Mouse (Mus musculus) c-Kit-positive CD71-positive TER-119-positive erythroid progenitor cells, embryonic 14.5 days (primary cell): Measurements from ENCODE around the gene Medag.

Experiments used
- DNase-seq: peaks from one replicate; pipeline ENCODE4 v3.0.0-alpha.2; 2013; ENCODE audit warnings: low spot score

The Medag gene

GRCm38 (mm10) chr5:149411509-149412193 is at the start of gene Medag:
Gene Medag, plus strand, starts transcription at chr5:149411749.
- DNase-seq, result no peak

DNA sequence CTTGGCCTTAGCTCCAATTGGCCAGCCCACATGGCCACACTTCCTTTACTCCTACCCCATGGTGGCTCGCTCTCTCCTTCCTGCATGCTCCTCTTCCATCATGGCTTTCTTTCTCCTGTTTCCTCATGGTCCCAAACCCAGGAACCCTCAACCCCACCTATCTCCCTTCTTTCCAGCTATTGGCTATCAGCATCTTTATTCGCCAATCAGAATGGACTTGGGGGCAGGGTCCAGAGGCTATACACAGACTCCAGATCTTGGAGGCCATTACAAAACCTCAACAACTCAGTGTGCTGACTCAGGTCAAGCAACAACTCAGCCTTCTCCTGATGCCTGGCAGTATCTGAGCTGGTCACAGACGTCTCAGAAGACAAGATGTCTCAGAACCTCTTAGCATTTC is 48.9 kb upstream of the Medag start:
- no peak for DNase-seq

- DNase-seq, result no peak
Measured at GRCm38 (mm10) chr5:149363903-149364755, 47.4 kb upstream of the Medag start.

- DNase-seq, result no peak
Measured at GRCm38 (mm10) chr5:149367011-149367410, 44.5 kb upstream of the Medag start.

DNA sequence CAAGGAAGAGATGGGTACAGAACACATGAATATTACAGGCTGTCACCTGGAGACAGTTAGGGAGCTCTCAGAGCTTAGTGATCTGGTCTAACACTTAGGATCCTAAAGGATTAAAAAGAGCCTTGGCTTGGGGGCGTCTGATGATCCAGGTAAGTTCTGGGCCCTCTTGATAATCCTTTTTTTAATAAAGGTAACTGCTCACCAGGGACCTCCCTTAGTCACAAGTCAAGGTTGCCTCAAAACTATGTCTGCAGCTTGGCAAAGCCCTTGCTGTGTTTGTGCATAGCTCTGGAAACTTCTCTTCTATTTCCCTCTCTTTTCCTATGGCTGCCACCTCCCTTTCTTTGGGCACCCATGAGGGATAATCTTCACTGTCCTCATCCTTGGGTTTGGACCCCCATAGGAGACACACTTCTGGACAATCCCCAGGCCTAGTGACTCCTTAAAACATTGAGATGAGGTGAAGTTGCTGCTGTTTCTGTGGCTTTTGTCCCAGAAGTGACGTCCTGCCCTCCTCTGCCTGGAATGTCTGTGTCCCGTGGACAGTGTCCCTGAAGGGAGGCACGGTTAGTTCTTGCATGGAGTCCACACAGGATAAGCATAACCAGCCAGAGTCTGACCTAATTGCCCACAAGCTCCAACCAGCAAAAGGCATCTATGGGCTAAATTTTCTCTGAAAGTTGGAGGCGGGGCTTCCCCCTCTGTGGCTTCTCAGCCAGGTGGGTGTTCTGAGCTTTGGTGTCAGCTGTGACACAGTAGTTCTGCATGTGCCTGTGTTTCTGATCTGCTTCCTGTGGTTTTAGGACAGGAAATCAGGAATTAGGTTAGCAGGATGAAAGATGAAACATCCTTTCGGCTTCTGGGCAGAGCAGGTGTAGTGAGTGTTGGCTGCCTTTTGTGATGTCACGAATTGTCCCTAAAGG is 43.7 kb upstream of the Medag start:
- no peak for DNase-seq

DNA sequence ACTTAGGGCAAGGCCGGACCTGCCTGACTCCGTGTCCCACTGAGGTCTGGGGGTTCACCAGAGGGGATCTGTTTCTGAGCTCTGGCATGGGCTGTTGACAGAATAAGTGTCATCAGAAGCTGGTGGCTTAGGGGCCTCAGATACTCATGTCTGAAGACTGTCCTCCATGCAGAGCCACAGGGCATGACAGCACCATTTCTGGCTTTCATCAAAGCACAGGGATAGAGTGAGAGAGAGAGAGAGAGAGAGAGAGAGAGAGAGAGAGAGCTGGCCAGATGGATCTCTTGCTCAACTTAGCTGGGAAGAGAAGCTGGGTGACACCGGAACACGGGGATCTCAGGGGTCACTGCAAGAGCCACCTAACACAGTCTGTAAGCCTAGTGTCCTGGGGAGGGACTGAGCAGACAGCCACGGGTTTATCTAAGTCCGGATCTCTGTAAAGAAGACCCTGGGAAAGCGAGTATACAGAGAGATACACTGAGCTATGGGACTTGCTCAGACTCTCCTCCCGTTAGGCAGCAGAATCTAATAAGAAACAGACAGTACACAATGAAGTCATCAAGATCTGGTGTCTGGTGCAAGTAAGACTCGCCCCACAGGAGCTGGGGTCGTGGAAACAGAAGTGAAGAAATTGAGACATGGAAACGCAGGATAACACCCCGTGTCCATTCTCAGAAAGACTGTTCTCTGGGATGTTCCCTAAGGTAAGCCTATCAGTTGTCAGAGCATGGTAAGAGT is 42.8 kb upstream of the Medag start:
- DNase-seq, result no peak

GRCm38 (mm10) chr5:149369373-149370035 is 42.0 kb upstream of the Medag start:
- no peak for DNase-seq

DNA sequence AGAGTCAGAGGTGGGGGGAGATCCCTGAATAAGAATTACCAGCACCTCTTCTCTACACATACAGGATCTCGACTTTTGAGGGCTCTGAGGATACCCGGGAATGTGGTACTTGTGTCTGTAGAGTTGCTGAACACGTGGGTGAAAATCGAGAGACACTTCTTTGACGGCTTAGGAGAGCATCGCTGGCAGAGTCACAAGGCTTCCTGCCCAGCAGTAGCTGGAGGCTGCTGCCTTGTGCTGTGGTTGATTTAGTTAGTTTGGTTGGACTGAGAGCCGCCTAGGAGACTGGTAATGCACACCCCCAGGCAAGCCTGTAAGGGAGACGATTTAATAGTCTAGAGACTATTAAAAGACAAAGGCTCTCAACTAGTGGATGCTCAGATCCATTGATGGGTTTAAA is 39.5 kb upstream of the Medag start:
- DNase-seq, result no peak

- DNase-seq, result no peak
Measured at GRCm38 (mm10) chr5:149373224-149373623, 38.3 kb upstream of the Medag start.

GRCm38 (mm10) chr5:149374026-149374425 is 37.5 kb upstream of the Medag start:
- DNase-seq, result no peak

DNA sequence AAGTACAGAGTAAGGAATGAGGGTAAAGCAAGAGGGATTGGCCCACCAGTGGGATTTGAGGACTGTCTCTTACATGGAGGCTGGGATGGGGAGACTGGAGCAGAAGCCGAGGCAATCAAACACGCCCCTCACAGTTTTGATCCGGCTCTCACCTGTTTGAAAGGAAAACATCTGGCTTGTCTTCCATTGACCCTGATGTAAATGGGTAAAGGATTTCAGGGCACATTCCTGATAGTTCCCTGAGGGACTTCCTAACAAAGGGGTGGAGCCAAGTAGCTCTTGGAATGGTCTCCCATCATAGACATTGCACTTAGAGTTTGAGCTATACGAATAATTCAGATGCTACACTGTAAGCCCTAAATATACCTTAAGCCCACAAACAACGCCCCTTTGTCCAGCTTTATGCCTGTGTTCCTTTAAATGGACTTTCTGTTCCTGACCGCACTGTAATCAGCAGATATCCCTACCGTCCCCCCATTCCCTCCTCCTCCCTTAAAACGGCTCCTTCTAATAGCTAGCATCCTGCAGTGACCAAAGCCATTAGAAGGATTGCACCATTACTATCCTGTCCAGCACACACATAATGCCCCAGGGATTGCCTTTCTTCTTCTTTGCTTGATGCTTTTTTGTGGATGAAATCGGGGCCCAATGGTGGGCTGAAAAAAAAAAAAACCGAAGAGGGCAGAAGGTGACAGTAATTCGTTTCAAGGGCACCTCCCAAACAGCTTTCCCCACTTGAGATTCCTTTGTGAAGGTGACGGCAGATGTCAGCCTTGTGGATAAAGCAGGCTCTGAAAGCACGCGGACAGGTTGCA is 36.3 kb upstream of the Medag start:
- no peak for DNase-seq

DNA sequence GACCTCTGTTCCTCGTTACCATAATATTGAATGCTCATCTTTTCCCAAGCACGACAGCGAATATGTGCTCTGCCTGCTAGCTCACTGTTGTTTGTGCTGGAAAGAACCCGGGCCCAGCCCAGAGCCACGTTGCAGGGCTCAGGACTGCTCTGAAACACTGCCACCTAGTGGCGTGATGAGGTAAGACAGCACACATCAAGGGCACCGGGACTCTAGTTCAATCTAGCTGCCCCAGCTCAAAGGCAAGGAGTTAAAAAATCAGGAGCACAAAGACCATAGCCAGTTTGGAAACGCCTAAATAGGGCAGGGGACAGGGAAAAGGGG is 35.7 kb upstream of the Medag start:
- peak; percentile 70 for DNase-seq

GRCm38 (mm10) chr5:149376367-149376766 is 35.2 kb upstream of the Medag start:
- DNase-seq, result no peak

GRCm38 (mm10) chr5:149377253-149377652 is 34.3 kb upstream of the Medag start:
- DNase-seq, result no peak

GRCm38 (mm10) chr5:149378566-149378965 is 33.0 kb upstream of the Medag start:
- DNase-seq, result no peak

DNA sequence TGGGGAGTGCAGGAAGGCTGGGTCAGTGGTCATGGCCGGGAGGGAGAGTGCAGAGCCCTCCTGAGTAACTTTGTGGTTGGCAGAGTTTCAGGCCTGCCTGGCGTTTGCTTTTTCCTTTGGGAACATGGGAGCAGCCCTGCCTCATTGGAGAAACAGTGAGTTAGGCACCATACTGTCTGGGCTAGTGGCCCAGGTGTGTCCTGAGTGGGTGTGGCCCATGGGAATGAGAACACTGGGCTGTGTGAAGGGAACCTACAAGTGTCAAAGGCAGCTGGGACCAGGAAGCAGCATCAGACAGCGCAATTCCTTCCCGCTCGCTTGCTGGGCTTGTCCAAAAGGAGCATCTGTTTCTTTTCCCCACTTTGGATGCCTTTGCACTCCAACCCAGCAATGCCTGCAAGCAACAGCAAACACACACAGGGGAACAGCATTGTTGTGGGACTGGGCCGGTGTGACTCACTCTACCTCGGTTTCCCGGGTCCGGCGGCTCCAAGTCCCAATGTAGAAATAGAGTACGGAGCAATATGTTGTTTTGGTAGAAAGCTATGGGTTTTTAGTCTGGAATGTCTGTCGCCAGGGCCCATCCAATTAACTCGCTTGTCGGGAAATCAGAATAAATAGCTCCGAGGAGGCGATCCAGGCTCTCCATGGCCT is 32.3 kb upstream of the Medag start:
- DNase-seq, result no peak

DNA sequence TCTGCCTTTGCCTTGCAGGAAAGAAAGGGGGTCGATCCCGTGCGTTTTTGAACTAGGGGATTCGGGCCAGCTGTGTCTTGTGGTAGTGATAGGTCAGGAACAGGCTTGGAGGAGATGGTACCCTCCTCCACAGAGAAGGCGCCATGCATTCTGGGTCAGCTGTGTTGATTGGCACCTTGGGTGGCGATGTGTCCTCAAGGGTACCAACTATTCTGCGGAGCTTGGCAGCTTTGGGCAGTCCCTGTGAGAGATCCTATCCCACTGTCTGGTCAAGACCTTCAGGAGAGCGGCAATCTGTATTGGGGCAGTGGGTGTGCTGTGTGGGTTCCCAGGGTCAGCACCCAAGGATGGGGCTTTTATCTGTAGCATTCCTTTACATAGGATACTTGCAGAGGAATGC is 31.7 kb upstream of the Medag start:
- no peak for DNase-seq

DNA sequence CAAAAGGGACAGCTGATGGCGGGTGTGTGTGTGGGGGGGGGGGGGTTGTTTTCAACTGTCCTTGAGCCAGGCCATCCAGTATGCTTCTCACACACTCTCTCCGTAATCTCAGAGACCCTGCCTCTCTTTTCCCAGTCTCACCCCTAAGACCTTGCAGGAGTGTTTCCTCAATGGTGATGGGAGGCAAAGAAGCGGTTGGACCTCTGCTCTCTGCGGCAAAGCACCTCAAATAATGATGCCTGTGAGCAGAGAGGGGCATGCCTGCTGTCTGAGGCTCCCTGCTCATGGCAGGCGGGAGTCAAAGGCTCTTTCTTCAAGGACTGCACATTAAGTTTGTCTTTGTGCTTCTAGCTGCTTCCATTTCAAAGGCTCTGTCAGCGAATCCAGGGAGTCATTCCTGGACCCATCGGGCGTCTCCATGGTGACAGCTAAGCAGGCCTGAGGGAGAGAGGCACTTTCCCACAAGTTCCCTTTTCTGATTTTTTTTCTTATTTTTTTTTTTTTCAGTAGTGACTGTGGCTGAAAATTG is 31.1 kb upstream of the Medag start:
- DNase-seq, result no peak

DNA sequence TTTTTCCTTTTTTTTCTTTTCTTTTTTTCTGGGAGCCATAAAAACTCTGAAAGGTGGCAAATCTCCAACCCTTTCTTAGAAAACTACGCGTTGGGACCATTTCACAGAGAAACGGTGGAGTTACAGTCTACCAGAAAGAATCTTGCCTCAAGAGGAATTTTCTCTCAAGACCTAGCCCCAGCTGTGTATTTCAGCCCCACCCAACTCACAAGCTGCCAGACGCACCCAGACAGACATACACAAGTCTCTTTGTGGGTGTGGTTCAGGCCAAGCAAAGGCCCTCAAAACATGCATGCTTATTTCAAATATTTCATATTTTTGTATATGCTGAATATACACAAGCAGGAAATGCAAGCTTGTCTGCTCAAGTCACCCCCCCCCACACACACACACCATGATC is 29.6 kb upstream of the Medag start:
- no peak for DNase-seq

GRCm38 (mm10) chr5:149382601-149383000 is 28.9 kb upstream of the Medag start:
- DNase-seq, result no peak
